Mouse (Mus musculus) lung, postnatal 25 days (tissue): ENCODE measurements around the gene Nlgn1.

Experiments
- DNase-seq: peaks from one replicate; pipeline ENCODE4 v3.0.0; 2022; ENCODE audit warnings: low spot score

Gene Nlgn1

DNA sequence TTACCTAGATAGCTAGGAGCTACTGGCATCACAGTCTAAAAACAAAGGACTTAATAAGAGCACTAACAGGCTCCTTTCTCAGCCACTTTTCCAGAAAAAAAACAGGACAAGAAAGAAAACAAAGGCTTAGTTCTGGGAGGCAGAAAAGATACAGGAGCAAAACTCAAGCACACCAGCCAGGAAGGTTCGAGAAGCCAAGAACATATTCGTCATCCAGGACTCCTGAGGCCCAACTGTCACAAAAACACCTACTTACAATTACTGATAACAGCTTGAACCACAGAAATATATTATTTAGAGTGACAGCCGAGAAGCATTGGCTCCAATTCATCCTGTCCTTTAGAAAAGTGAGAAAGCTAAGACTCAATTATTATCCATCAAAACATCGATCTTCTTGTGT lies 281.5 kb downstream of the Nlgn1 start:
- no peak for DNase-seq

DNA sequence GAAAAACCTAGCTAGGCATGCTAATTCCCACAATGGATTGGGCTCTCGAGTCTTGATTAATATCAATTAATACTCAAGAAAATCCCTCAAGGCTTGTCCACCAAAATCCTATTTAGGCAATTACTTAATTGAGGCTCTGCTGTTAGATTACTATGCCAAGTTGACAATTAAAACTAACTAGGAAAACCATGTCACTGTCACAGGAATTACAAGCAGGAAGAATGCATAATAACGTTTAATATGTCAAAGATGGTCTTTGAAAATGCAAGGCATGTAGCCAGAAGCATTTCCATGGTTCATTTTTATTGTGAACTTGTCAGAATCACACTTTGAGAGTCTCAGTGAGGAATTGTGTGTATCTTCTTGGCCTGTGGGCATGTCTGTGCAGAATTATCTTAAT lies 289.3 kb downstream of the Nlgn1 start:
- no peak for DNase-seq

DNA sequence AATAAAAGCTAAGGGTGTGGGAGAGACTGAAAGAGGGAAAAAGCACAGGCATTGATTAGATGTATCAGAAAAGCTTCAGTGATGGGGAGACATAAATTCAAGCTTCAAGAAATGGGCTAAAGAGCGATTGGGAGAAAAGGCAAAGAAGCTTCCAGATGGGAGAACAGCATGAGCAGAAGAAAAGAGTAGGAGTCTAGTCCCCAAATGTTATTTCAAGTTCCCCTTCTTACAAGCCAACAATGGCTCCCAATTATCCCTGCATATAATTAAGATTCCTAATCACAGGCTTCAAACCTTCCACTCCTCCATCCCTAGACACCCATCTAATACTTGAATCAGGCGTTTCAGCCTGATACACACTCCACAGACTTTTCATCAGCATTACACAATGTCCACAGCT lies 292.6 kb downstream of the Nlgn1 start:
- DNase-seq = no peak

DNA sequence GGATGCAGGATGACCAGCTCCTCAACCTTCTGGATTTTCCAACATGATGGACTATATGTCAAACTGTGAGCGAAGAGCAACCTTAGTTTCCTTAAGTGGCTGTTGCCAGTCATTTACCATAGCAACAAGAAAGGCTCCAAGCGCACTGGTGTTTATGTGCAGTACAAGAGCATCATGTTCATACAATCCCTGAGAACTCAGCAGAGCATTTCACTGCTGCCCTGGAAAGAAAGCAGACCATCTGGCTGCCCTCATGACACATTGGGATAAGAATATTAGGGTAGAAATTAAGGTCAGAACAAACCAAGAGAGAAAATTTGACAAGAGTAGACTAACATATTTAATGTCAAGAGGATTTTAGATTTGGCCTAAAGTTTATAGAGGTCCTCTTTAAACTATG lies 306.2 kb downstream of the Nlgn1 start:
- DNase-seq = no peak

DNA sequence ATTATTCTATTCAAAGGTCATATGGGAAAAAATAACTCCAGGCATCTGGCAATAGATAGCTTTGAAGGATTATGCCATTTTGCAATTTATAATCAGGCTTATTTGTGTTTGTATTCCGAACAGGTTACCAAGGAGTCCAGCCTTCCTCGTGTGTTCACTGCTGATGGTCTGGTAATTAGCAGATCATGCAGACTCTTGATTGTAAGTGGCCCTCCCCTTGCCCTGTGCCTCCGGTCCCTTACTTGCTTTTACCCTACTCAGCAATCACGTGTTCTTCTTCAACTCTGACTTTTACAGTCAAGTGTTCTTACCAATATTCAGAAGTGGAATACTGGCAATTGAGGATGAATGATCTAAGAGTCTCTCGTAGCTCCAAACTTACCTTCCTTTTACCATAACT lies 309.0 kb downstream of the Nlgn1 start:
- DNase-seq = no peak

DNA sequence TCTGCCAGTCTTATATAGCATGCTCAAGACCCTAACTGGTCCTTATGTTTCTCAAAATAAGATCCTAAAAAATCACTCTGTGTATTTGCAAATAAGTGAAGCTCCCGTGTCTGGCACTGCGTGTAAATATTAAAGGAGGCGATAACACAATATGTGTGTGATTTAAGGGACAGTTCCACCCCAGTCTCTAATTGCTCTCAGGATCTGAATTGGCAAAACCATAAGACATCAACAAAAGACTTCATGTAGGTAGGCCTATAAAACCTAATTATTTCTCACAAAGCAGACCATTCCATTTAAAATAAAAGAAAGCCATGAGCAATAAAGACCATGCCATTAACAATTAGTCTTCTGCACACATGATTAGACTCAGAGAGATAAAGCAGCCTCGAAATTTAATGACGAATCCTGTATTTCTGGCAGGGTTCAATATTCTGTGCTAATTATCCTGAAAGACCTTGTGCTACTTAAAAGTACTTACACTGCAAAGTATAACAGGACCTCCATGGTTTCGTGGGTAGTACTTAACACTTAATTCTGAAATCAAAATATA lies 310.6 kb downstream of the Nlgn1 start:
- DNase-seq = no peak

DNA sequence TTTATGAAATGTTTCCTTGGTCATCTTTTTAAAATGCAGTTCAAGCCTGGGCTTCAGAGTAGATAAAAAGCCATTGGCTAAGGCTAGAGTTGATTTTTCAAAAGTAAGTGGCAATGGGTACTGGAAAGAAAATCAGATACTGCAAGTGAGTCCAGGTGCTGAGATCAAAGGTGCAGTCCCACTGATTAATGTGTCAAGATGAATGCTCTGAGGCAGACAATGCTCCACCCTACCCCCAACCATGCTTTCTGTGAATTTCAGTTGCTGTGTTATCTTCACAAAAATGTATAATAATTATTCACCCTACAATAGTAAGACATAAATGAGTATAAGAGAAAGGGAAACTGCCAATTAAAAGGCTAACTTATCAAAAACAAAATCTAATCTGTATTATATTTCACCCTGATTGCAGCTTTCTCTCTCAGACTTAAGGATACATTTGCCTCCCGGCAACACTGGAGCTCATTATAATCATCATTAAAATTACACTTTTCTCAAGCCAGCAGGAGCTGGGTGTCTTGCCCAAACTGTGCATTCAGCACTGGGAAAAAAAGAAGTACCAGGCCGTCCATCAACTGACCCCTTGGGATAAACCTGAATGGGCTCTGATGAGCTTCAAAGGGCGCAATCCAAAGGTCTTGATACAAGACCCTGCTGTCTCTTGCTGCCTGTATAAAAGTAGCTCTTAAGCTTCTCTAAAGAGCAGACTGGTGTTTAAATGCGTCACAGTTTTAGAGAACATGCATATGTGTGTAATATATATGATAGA lies 320.8 kb downstream of the Nlgn1 start:
- no peak for DNase-seq

DNA sequence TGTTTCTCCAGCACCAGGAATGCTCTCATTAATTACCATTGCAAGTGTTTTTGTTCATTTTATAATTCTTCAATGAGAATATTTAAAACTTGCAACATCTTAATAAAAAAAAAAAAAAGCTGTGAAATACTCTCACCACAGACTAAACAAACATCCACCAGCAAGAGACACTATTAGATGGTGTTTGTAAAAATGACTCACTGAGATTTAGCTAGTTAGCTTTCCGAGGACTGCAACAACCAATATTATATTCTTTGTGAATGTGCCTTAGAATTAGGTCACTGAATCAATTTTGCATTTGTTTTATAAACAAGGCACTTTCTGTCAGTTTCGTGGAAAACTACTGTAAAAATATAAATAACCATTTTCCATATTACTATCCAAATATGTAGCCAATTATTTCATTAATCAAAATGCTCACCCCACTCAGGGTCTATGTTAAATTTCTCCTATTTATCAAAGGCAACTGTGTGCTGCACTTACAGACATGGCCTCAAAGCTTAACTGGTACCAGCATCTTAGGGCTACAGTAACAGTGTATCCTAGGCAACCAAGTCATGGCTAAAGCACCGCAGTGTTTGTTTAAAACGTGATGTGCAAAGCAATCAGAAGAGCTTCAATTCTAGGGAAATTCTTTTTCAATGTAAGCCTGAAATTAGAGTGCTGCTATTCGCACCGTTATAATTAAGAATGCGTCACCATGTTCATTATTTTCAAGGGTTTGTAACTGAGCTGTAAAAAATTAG lies 329.2 kb downstream of the Nlgn1 start:
- no peak for DNase-seq

DNA sequence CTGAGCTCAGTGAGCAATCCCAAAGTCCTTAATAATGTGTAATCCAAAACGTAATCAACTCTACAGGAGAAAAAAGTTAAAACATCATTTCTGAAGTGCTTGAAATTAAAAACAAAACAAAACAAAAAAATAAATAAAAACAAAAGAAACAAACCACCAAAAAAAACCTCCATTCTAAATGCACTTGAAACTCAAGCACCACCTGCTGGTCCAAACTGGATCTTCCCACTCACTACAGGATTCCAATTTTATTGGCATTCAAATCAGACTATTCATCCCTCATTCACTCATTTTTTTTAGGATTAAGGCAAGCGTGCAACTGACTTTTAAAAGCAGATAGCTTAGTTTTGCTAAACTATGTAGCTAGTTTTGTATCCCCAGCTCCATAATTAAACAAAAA lies 329.9 kb downstream of the Nlgn1 start:
- DNase-seq = no peak

DNA sequence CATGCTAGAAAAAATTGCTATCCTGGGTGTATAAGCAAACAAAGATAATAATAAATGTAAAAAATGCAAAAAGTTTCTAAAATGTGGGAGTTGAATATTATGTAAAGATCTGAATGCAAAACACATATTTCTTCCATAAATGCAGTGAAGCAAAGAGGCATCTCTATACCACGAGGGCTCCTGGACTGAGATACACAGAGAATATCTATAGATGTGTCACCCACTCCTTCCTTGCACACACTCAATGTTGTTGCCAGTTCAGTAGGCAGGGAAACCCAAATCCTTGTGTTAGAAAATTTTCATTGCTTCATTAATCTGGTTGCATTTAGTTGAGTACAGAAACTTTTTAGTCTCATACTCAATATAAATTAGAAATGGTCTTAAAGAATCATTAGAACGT lies 364.7 kb downstream of the Nlgn1 start:
- DNase-seq = no peak

DNA sequence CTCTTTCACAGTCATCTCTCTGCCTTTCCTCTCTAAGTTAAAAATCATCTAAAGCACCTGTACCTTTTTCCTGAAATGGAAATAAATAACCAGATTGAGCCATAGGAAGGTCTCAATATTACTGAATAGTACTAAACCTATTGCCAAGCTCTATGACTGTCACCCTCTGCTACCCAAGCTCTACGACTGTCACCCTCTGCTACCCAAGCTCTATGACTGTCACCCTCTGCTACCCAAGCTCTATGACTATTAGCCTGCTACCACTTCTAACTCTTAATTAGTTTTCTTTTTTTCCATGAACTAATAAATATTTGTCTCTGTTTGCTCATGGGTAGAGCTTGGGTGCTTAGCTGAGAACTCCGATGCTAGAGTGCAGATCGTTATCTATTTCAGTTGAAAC lies 368.0 kb downstream of the Nlgn1 start:
- no peak for DNase-seq

DNA sequence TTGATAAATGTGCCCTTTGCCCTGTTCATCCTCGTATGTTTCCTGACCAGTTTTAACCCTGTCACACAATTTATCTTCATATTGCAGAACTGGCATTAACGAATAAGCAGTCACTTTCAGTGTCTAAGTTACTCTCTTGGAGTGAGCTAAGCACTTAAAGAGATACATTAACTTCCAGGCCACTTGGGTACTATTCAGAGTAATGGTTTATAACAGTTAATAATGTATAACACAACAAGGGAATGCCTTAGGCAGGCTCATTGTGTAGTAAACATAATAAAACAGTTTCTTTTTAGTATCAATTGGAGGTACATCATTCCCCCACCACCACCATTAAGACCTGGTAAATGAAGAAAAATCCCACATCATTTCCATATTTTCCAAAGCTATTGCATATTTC lies 368.7 kb downstream of the Nlgn1 start:
- no peak for DNase-seq

DNA sequence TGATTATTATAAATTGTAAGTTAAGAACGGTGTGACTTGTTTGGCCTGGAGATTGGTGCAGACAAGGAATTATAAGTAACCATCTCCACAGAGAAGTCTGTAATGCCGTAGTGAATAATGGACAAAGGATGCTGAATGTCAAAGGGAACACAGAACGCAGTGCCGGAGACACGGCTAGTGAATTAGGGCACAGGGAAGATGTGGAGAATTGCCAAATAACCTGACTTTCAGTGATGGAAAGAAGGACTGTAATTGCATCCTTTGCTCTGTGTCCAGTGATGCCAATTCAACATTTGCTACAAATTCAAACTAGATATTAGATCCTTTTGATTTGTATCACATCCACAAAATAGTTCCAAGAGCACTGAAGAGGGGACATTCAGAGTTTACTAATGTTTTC lies 415.7 kb downstream of the Nlgn1 start:
- no peak for DNase-seq

DNA sequence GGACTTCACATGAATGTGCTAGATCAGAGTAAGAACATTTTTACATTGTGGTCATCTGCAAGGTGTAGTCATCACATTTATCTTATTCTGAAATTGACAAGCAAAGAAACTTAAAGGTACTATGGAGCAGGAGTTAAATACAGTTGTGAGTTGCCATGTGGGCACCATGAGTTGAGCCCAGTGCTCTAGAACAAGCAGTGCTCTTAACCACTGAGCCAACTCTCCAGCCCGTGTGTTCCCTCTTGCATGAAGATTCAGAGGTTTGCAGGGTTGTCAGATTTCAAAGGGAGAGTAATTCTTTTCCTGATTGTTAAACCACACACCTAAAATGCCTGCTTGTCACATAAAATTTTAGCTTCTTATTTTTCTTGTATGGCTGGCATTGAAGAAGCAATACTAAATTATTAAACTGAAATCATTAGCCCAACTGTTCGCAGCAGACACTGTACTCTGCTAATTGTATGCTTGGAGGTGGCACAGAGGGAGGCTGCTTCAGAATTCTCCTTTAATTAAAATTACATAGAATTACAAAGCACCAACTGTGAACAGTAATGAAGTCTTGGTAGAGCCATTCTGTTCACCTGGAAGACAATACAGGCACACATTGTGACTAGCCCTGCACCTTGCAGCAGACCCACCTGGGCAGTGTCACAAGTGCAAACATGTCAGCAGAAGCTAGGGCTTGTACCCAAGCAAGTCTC lies 417.7 kb downstream of the Nlgn1 start:
- no peak for DNase-seq

DNA sequence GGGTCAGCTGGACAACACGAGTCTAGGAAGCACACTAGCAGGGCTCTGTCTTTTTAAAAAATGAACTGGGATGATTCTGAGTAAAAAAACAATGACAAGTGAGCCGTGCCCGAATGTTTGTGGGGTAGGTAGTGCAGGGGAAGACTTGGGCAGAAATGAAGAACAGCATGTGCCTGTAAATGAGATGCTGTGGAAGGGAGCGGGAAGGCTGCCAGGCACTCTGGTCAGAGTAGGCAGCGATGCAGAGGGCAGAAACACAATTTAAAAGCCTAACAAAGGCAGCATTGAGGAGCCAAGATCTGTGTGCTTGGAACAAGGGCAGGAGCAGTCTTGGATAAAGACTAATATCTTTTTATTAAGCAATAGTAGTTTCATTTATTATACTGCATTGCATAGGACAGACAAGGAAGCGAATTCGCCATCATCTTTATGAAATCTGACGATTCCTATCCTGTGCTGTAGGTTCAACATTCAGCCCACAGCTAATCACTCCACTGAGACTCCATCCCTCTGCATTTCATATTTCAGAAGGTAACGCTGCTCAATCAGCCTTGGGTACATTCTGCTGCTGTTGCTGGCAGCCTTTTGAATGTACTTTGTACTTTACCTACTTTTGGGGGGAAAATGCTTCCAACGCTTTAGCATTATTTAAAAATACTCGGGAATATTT lies 429.0 kb downstream of the Nlgn1 start:
- DNase-seq = no peak

DNA sequence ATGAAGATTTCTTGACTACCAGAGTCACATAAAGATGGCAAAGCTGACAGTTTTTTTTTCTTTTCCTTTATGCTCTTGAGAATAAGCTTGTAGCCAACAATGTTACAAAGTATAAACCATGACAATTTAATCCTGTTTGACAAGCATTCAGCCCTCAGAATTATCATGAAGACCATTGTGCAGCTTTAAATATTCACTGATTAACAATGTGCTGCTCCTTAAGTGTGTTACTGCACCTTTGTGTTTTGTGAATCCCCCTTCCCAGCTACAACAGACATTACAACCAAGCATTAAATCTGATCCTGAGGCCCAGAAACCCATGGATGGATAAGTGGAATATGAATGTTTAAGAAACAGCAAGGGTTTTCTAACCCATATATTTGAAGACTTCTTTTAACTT lies 434.8 kb downstream of the Nlgn1 start:
- DNase-seq = no peak

DNA sequence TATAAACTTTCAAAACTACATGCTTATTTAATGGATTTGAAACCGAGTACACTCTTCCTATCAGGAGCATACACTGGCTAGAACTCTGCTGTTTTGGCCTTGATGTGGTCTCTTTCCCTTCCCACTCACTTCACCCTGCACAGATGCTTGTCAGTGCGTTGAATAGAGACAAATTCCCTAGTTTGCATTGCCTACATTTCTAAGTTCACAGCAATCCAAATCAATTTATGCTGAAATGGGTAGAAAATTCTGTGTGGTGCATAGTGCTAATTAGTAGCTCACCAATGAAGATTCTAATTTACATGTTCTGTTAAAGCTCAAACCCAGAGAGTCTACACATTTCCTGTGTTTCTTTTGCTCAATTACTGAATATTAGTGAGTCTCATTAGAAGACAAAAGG lies 447.5 kb downstream of the Nlgn1 start:
- no peak for DNase-seq

DNA sequence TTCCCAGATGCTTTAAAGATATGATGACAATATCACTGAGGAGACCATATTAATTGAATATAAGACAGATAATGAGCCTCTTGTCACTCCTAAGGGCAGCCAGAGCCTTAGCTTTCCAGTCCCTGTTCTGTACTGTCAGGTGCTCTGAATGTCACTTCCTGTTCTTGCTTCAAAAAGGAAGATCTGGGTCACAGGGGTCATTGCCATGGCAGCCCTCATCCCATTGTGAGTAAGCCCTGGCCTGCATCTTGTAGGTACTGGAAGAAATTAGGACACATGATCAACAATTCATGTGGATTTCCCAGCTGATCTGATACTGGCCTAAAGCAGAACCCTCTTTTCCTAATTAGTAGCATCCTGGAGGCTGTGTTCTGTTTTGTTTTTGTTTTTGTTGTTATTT lies 463.1 kb downstream of the Nlgn1 start:
- DNase-seq = no peak

DNA sequence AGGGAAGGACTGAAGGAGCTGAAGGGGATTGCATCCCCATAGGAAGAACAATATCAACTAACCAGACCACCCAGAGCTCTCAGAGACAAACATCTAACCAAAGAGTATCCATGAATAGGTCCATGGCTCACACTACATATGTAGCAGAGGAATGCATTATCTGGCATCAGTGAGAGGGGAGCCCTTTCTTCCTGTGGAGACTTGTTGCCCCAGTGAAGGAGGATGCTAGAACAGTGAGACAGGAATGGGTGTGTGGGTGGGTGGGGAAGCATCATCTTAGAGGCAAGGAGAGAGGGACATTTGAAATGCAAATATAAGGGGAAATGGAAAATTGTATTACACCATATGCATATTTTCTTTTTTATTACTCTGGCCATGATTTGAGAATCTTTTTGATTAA lies 473.9 kb downstream of the Nlgn1 start:
- no peak for DNase-seq

DNA sequence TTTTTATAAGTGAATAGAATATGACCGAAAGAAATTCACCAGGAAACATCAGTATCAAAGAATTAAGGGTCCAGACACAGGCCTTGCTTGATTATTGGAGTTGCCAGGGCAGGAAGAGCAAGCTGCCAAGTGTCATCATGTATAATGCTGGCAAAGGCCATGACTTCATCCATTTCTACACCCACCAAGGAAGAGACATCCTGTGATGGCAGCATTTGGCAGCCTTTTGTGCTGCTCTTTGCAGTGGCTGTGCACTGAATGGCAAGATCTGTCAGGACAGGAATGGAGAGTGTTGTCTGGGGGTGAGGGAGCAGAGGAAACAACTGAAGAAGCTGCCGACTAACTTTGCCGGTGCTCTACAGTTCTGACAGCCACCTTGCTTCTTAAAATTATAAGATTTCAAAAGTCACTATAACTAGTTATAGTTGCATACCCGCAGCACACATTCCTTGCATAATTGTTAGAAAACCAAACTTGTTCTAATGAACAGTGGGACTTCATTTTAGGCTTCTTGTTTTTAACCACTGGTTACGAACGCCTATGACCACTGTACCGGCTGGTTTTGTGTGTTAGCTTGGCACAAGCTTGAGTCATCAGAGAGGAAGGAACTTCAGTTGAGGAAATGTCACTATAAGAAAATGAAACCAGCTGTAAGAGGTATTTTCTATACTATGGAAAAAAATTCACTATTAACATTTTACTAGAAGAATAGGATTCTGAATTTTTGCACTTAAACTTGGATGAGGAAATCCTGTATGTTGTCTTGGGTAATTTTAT lies 487.4 kb downstream of the Nlgn1 start:
- no peak for DNase-seq

DNA sequence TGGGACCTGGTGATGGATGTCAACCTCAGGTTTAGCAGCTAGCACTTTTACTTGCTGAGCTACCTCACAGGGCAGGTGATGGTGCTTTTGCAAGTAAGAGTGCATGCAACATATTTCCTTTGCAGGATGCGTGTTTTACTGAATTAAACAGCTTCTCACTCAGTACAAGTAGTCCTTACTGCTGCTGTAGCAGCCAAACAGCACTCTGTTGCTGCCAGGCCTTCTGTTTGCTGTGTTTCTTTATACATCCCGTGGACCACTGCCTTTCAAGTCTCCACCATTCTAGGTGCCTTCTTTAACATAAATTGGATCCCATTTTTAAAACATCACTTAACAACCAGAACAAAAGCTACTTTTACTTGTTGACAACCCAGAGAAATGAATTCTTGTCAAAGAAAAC lies 502.0 kb downstream of the Nlgn1 start:
- no peak for DNase-seq

DNA sequence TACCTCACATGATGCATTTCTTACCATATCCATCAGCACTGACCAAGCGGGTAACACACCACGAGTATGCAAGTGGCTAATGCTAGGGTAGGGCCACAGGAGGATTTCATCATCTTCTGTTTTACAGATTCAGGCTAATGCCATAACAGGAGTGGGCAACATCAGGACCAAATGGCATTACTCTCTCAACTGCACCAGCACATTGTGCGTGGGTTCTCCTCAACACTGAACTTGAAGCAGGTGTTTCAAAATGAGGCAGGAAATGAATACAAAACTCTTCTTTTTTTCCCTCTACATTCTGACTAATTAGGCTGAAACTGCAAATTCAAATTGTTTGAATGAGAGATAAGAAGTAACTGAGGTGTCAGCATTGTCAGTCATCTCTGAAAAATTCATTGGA lies 518.9 kb downstream of the Nlgn1 start:
- DNase-seq = no peak
